Mouse (Mus musculus) inflammation-experienced regulatory T-cells, adult 6 months (primary cell): Measurements from ENCODE around the gene Nek3. TPM values are rescaled to one million over a fixed set of nuclear protein-coding genes. Genes with fewer than 3 reads are reported as not detected.
A peak's percentile ranks its signal among the peaks of the same experiment; 100 is the strongest.

ENCODE experiments used
- ATAC-seq: one replicate; pipeline ENCODE4 v1.8.0; 2017
- polyA plus RNA-seq, 3 experiments: library from polyadenylated mRNA; unstranded; fragments of 100-300 nt; shearing (Covaris generic); gene quantifications; one replicate each; pipeline ENCODE4 v1.2.1; 2017

Gene Nek3
- polyA plus RNA-seq = 1 to 10 TPM; 4.6 to 7.4 (median 5.6) TPM

DNA sequence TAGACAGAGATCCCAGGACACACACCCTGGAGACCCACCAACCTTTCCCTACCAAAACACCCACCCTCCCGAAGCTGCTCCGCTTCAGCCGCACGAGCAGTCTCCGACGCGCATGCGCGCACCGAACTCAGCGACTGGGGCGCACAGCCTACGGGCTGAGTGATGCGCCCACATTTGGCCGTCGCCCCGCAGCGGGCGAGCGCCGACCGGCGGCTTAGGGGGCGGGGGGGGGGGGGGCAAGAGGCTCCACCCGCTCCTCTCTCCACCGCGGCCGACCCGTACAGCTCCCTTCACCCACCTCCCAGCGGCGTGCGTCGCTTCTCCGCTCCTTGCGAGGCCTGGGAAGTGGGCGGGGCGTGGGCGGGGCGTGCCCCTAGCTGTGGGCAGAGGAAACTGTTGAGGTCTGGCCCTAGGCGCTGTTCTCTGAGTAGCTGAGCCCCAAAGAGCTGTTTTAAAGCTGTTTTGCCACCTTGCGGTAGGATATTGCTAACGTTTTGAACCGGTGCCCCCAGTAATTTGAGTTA is at the start of gene Nek3:
Nek3 (minus strand) TSS at position 356 of the 524 bp plus-strand sequence.
- peak; percentile 94 for ATAC-seq

DNA sequence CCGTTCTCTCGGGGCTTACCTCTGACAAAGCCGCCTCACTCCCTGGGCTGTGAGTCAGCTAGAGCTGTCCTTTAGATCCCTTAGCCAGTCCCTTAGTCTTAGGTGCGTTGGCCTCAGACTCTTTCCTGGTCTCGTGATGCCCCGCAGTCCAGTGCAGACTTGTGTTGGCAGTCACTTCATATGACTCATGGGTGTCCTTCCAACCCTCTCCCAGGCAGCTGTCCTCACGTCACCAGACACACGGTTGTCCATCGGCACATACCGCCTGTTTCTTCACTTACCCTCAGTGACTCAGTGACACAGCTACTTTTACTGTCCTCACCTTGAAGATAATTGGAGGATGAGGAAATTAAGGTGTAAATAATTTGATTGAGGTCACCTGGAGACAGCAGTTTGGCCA is 48.6 kb upstream of the Nek3 start:
- ATAC-seq = no peak

DNA sequence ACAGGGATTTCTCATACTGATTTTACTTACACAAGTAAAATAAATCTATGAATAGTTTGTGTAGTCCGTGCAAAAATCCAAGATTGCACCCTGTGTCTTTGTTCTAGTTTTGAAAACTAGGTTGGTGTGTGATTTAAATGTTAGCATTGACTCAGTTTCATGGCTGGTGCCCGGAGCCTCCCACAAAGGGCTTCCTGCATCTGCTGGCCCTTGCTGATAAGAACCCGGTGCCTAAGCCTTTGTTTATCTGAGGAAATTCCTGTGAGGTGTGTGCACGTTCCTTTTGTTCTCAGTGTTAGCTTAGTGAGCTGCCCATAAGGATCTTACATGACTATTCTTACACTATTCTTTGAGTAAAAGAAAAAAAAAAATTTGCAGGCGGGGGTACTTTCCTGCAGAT is 42.8 kb upstream of the Nek3 start:
- no peak for ATAC-seq

DNA sequence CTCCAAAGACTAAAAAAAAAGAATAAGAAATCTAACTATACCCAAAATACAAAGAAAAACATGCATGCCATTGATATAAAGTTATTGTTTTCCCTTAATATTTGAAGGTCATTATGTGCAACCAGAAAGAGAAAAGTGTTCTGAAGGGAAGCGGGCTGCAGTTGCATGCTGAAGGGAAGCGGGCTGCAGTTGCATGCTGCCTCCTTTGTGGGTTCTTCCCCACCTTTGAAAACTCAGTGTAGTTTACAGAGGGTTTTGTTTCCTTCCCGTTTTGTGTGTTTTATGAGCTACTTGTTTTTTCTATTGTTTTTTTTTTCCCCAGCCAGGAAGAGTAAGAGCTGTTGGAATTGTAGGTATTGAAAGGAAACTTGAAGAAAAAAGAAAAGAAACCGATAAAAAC is 41.3 kb upstream of the Nek3 start:
- no peak for ATAC-seq

DNA sequence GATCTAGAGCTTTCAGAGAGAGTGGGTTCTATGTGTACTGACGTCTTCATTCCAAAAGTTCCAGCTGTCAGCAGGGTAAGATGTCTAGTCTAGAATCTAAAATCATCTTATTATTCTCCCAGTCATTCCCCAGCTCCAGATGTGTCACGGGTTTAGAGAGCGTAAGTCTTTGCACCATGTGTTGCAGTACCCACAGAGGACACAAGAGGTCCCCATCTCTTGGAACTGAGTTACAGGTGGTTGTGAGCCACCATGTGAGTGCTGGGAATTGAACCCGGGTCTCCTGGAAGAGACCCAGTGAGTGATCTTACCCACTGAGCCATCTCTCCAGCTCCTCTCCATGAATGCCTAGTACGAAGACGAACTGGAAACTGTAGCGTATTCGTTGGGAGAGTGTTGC is 33.2 kb upstream of the Nek3 start:
- no peak for ATAC-seq

- no peak for ATAC-seq
Observed at GRCm38 (mm10) chr8:22197914-22198313, 31.7 kb upstream of the Nek3 start.

GRCm38 (mm10) chr8:22193432-22194010 is 27.3 kb upstream of the Nek3 start:
- peak; percentile 55 for ATAC-seq

DNA sequence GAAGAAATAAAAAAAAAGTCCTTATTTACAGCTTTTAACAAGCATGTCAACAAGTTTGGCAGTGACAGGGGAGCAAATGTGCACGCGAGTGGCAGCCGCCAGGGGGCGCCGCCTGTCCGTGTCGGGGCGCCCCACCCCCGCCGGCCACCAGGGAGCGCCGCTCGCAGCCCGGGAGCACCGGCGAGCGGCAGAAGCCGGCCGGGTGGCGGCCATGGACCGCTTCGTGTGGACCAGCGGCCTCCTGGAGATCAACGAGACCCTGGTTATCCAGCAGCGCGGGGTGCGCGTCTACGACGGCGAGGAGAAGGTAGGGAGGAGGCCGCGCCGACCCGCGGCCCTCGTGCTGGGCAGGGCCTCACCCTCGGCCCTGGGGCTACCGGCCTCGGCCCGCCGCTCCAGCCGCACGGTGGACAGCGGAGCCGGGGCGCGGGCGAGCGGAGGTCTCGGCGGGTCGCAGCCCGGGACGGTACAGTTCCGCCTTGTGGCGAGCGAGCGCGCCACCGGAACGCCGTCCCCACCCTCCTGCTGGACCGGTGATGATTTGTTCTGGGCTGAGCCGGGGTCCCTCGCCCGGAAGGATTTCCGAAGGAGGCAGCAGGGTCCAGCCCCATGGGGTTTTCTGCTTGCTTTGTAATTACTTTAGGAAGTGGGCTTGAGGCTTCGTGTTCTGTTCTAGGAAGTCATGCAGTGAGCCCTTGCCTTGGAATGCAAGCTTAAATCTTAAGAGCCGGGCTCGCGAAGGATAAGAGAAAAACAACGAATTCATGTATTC is 26.6 kb upstream of the Nek3 start, which contains the start of gene Vps36:
Vps36 (plus strand) TSS at position 150 of the 772 bp plus-strand sequence.
- peak; percentile 86 for ATAC-seq

DNA sequence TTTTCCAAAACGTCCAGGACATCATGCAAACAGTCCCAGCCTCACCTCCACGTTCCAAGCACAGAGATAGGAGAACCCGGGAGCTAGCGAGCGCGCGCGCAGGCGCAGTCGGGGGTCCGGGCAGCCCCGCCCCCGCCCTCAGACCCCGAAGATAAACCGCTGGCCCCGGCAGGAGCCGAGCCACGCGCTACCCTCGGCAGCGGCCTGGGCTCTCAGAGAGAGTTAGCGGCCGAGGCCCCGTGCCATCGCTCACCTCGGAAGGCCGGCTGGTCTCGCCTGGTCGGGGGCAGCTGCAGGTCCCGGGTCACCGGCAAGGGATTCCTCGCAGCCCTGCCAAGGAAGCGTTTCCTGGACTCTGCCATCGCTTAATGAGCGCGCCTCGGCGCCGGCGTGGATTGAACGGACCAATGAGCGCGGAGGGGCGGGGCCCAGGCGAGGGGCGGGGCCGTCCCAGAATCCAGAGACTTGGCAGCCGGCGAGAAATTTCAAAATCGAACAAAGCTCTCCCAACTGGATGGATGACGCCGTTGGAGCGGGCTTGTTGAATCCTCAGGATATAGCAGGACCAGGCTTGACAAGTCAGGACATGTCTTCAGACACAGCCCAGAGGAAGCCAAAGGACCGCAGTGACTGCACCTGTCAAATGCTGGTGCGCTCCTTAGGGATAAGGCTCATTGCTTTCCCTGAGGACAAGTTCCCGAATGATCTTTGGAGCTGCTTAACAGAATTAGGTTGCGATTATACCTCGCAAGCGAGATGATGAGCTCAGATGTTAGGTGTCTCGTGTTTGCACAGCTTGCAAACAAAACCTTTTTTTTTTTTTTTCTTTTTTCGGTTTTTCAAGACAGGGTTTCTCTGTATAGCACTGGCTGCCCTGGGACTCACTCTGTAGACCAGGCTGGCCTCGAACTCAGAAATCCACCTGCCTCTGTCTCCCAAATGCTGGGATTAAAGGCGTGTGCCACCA is 19.5 kb upstream of the Nek3 start, which contains the start of gene Ckap2:
Ckap2 (minus strand) TSS at position 389 of the 967 bp plus-strand sequence.
- ATAC-seq = peak; percentile 96

GRCm38 (mm10) chr8:22184884-22185283 is 18.6 kb upstream of the Nek3 start:
- peak; percentile 20 for ATAC-seq

- no peak for ATAC-seq
Observed at GRCm38 (mm10) chr8:22175966-22176365, 9.7 kb upstream of the Nek3 start.

- no peak for ATAC-seq
Observed at GRCm38 (mm10) chr8:22169167-22169566, 2.9 kb upstream of the Nek3 start.

- ATAC-seq = peak; percentile 40
Observed at GRCm38 (mm10) chr8:22165251-22166079, 770 bp downstream of the Nek3 start.

DNA sequence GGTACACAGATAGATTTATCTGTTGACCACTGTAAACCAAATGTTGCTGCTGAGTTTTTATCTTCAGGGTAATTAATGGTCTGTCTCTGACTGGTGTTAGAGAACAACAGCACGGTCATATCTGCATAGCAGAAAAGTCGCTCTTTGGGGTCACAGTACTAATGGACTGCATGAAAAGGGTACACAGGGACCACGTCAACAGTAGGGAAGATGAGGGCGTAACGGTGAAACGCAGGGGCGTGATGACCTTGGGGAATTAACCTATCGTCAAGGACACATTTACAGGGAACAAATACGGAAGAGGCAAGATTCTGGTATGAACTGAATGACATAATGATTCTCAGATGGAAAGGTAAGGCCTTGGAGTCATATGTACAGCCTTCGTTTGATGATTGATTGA is 1.8 kb downstream of the Nek3 start:
- no peak for ATAC-seq

- ATAC-seq = no peak
Observed at GRCm38 (mm10) chr8:22162206-22162605, 4.0 kb downstream of the Nek3 start.

GRCm38 (mm10) chr8:22150345-22150663 is 15.9 kb downstream of the Nek3 start:
- ATAC-seq = no peak

- ATAC-seq = no peak
Observed at GRCm38 (mm10) chr8:22149643-22150344, 16.4 kb downstream of the Nek3 start.

DNA sequence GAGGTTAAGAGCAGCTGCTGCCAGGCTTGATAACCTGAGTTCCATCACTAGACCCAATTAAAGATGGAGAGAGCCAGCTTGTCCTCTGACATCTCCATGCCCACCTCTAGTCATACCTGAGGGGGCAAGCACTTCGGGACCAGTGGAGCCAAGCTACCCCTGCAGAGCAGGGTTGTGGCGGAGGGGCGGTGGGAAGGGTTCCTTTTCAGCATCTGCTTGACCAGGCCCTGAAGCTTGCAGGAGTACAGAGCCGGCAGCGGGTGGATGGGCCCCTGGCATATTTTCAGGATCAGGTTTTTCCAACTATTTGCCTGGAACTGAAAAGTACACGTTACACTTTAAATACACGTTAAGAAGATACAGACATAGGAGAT is 17.9 kb downstream of the Nek3 start:
- ATAC-seq = no peak

DNA sequence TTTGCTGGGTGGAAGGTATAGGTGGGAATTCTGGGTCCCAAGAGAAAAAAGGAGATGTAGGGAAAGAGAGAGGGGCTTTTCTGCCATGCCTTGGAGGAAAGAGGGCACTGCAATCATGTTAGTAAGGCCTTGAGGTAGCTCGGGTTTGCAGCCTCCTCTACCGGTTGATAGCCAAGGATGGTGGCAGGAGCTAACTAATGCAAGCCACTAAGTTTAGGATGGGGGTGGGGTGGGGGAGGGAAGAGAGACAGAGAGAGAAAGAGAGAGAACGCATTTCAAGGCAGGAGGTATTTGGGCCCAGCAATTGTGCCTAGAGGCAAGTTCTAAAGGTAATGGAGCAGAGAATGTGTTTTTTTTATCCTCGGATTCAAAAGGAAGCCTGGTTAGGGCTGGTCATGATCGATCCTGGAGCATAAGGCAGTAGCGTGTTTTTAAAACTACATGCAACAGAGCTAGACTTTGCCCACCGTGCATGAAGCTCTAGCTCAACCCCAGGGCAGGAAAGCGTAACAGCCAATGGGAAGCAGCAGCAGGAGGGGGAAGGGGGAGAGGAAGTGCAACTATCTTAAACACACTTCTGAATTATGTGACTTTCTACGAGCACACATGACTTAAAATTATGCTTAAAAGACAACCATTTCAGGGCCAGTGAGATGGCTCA is 18.4 kb downstream of the Nek3 start:
- ATAC-seq = no peak

DNA sequence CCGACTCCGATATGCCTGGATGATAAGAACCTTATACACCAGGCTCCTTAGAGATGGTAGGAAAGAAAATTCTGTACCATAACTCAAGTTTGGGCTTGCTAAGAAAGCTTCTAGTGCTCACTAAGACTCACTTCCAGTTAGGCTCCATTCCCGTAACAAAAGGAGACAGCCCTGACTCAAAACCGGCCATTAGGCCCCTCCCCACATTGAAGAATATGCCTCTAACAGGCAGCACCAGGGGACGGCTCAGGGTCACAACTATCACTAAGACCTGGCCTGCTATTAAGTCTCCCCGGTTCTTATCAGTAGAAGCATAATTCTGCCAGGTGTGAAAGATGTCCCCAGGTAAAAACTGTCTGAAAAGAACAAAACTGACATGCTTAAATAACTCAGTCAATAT is 20.4 kb downstream of the Nek3 start:
- ATAC-seq = no peak
